10 mouse cellular contexts compared by ENCODE assay signal in the genomic region with DNA sequence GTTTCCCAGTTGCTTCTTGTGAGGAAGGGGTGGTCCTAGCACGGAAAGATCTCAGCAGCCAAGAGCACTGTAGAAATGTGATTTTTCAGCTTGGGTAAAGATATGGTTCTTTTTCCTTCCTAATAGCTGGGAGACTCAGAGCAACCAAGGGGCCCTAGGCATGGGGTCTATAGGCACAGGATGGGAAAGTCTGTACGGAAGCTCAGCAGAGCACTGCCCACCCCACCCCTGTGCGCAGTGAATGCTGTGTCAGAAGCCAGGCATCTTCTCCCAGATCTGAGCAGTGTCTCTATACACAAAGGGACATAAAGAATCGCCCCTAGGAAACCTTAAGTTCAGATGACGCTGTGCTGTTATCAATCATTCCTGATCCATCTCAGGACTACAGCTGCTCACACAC. TPM values are rescaled to one million over a fixed set of nuclear protein-coding genes. Genes with fewer than 3 reads are reported as not detected.
DNase-seq lines count a peak whose midpoint lies in the region; ATAC-seq lines count a peak whose summit lies in the region.
"Had no signal": no experiment of that assay in that cellular context is flagged by ENCODE, and none has a peak within 500 bp of the region (broad histone marks: within the 10 kb centered on the region; RNA-seq: fewer than 3 reads in every experiment).

No protein-coding gene starts in this region.

- H3K9me3 ChIP-seq in hindbrain, embryonic 12.5 days (replicated peaks) = no peaks in the 10 kb centered on the region
- H3K9me3 ChIP-seq in hindbrain, embryonic 16.5 days (ENCODE audit: control insufficient read depth, low read length) = no peaks in the 10 kb centered on the region
- H3K9me3 ChIP-seq in embryonic facial prominence, embryonic 14.5 days (ENCODE audit: control insufficient read depth, low read length) = no peaks in the 10 kb centered on the region
- no peaks in the 10 kb centered on the region for H3K9me3 ChIP-seq in hindbrain, embryonic 13.5 days
- H3K9me3 ChIP-seq in midbrain, embryonic 15.5 days = no peaks in the 10 kb centered on the region
- H3K9me3 ChIP-seq: embryonic facial prominence, embryonic 15.5 days had no signal

- H3K4me1 ChIP-seq in hindbrain, embryonic 12.5 days = peaks cover 22% of the 10 kb centered on the region
- H3K4me1 ChIP-seq in hindbrain, embryonic 16.5 days (ENCODE audit: control insufficient read depth, insufficient read depth, low read depth, low read length) = peaks cover 3% of the 10 kb centered on the region
- H3K4me1 ChIP-seq in embryonic facial prominence, embryonic 14.5 days (ENCODE audit: control insufficient read depth, insufficient read depth, low read length) = no peaks in the 10 kb centered on the region; the same call in 1 of the 2 replicates
- H3K4me1 ChIP-seq in hindbrain, embryonic 13.5 days (replicated peaks) = peaks cover 28% of the 10 kb centered on the region
- peaks cover 21% of the 10 kb centered on the region for H3K4me1 ChIP-seq in midbrain, embryonic 15.5 days

- 0 out of 2 replicates have a peak overlapping the region, but pooled peaks have one; percentile 3 for H3K4me2 ChIP-seq in hindbrain, embryonic 12.5 days (replicated peaks)
- no peak overlapping the region; the same call in 1 of the 2 replicates for H3K4me2 ChIP-seq in hindbrain, embryonic 16.5 days (ENCODE audit: low read length)
- H3K4me2 ChIP-seq in embryonic facial prominence, embryonic 14.5 days (ENCODE audit: low read depth, low read length) = peak overlapping the region; percentile 37
- no peak overlapping the region for H3K4me2 ChIP-seq in hindbrain, embryonic 13.5 days
- no peak overlapping the region for H3K4me2 ChIP-seq in midbrain, embryonic 15.5 days
- H3K4me2 ChIP-seq: embryonic facial prominence, embryonic 15.5 days had no signal

- H3K9ac ChIP-seq in hindbrain, embryonic 12.5 days = no peak overlapping the region
- H3K9ac ChIP-seq in hindbrain, embryonic 16.5 days (ENCODE audit: low read depth, low read length) = no peak overlapping the region
- no peak overlapping the region for H3K9ac ChIP-seq in embryonic facial prominence, embryonic 14.5 days (ENCODE audit: low read depth, low read length)
- H3K9ac ChIP-seq in hindbrain, embryonic 13.5 days = 0 out of 2 replicates have a peak overlapping the region, but pooled peaks have one; percentile 8
- no peak overlapping the region for H3K9ac ChIP-seq in midbrain, embryonic 15.5 days
- H3K9ac ChIP-seq: embryonic facial prominence, embryonic 15.5 days had no signal

- WGBS in hindbrain, embryonic 12.5 days = 69% methylated on average over 5 of the region's 5 CpGs
- 58% methylated on average over 5 of the region's 5 CpGs for WGBS in hindbrain, embryonic 16.5 days
- WGBS in embryonic facial prominence, embryonic 14.5 days = 62% methylated on average over 5 of the region's 5 CpGs
- WGBS in hindbrain, embryonic 13.5 days = 58% methylated on average over 5 of the region's 5 CpGs
- 71% methylated on average over 5 of the region's 5 CpGs for WGBS in midbrain, embryonic 15.5 days

- ATAC-seq in hindbrain, embryonic 12.5 days (ENCODE audit: low FRiP score) = peak; percentile 44; the same call in 1 of the 2 replicates
- no peak; the same call in 1 of the 2 replicates for ATAC-seq in hindbrain, embryonic 16.5 days
- ATAC-seq in embryonic facial prominence, embryonic 14.5 days (ENCODE audit: low read depth) = peak; percentile 24; the same call in 1 of the 2 replicates
- peak; percentile 65 for ATAC-seq in hindbrain, embryonic 13.5 days (ENCODE audit: low FRiP score)
- peak; percentile 40 for ATAC-seq in midbrain, embryonic 15.5 days (replicated peaks)

- H3K27me3 ChIP-seq in hindbrain, embryonic 12.5 days = no peaks in the 10 kb centered on the region
- no peaks in the 10 kb centered on the region; the same call in 1 of the 2 replicates for H3K27me3 ChIP-seq in hindbrain, embryonic 16.5 days (replicated peaks; ENCODE audit: control insufficient read depth, insufficient read depth, low read length)
- H3K27me3 ChIP-seq in embryonic facial prominence, embryonic 14.5 days (replicated peaks; ENCODE audit: control insufficient read depth, insufficient read depth, low read length) = no peaks in the 10 kb centered on the region; the same call in 1 of the 2 replicates
- H3K27me3 ChIP-seq in hindbrain, embryonic 13.5 days = 0 out of 2 replicates have a peak, but pooled peaks cover 8% of the 10 kb centered on the region
- H3K27me3 ChIP-seq in midbrain, embryonic 15.5 days (replicated peaks) = no peaks in the 10 kb centered on the region

- no peaks in the 10 kb centered on the region for H3K36me3 ChIP-seq in hindbrain, embryonic 12.5 days
- H3K36me3 ChIP-seq in hindbrain, embryonic 16.5 days (ENCODE audit: control insufficient read depth, insufficient read depth, low read length) = no peaks in the 10 kb centered on the region
- no peaks in the 10 kb centered on the region for H3K36me3 ChIP-seq in embryonic facial prominence, embryonic 14.5 days (ENCODE audit: control insufficient read depth, insufficient read depth, low read length)
- H3K36me3 ChIP-seq in hindbrain, embryonic 13.5 days = no peaks in the 10 kb centered on the region
- no peaks in the 10 kb centered on the region for H3K36me3 ChIP-seq in midbrain, embryonic 15.5 days (replicated peaks)
- H3K36me3 ChIP-seq: embryonic facial prominence, embryonic 15.5 days had no signal

- no peak overlapping the region for H3K4me3 ChIP-seq in hindbrain, embryonic 12.5 days
- H3K4me3 ChIP-seq in hindbrain, embryonic 16.5 days (ENCODE audit: low read length) = no peak overlapping the region
- H3K4me3 ChIP-seq in embryonic facial prominence, embryonic 14.5 days (ENCODE audit: low read depth, low read length) = no peak overlapping the region
- H3K4me3 ChIP-seq in hindbrain, embryonic 13.5 days = no peak overlapping the region
- no peak overlapping the region for H3K4me3 ChIP-seq in midbrain, embryonic 15.5 days
- H3K4me3 ChIP-seq: embryonic facial prominence, embryonic 15.5 days had no signal

- DNase-seq in embryonic facial prominence, embryonic 14.5 days (ENCODE audit: low spot score) = no peak
- DNase-seq in liver = no peak
- no peak for DNase-seq in layer of hippocampus, adult 11-12 months (ENCODE audit: low spot score)
- DNase-seq in gastrocnemius, postnatal 10 days = no peak

- H3K27ac ChIP-seq in hindbrain, embryonic 12.5 days = no peak overlapping the region
- H3K27ac ChIP-seq in hindbrain, embryonic 16.5 days (ENCODE audit: low read depth, low read length) = no peak overlapping the region
- no peak overlapping the region for H3K27ac ChIP-seq in embryonic facial prominence, embryonic 14.5 days (replicated peaks; ENCODE audit: low read depth, low read length)
- H3K27ac ChIP-seq in hindbrain, embryonic 13.5 days = no peak overlapping the region
- no peak overlapping the region for H3K27ac ChIP-seq in midbrain, embryonic 15.5 days
- H3K27ac ChIP-seq: embryonic facial prominence, embryonic 15.5 days; kidney, postnatal 0 days had no signal

RNA-seq across cellular contexts. Expression of gene Smim20, which starts 59.6 kb away (rescaled TPM):
- polyA plus RNA-seq in hindbrain, embryonic 12.5 days (2016; fragmentation: Nextera tagmentation; extraction: Ambion mirVana) = 62.9 and 63.0 TPM in 2 replicates
- polyA plus RNA-seq in hindbrain, embryonic 16.5 days (2015; fragmentation: Nextera tagmentation; extraction: Ambion mirVana) = 70.9 and 80.1 TPM in 2 replicates
- polyA plus RNA-seq in embryonic facial prominence, embryonic 14.5 days (2014; fragmentation: Nextera tagmentation; extraction: Ambion mirVana) = 96.7 and 104 TPM in 2 replicates
- polyA plus RNA-seq in hindbrain, embryonic 13.5 days (2015; fragmentation: Nextera tagmentation; extraction: Ambion mirVana) = 76.0 and 76.6 TPM in 2 replicates
- polyA plus RNA-seq in midbrain, embryonic 15.5 days (2015; fragmentation: Nextera tagmentation; extraction: Ambion mirVana) = 67.8 and 69.4 TPM in 2 replicates
- 100 to 1,000 TPM in 1 of 2 experiments, 10 to 100 TPM in 1; 94.9 to 103 TPM for total RNA-seq in gastrocnemius, postnatal 10 days (2021)

Comparison
In these comparisons a context has a peak if more than half of its experiments do, and no peak if none do; other contexts are left out.
1. H3K4me2 ChIP-seq: peak in hindbrain, embryonic 12.5 days (single experiment) and embryonic facial prominence, embryonic 14.5 days (single experiment); none in hindbrain, embryonic 16.5 days (single experiment), hindbrain, embryonic 13.5 days (single experiment) and midbrain, embryonic 15.5 days (single experiment).